Mouse (Mus musculus): Measurements from ENCODE around the gene Cpped1.

GRCm38 (mm10) chr16:11902007-11902406 is 7.2 kb downstream of the Cpped1 start:
- no peak for TF ChIP-seq CTCF (IDR thresholded peaks at IDR 0.05; ENCODE audit: low read depth, low read length)
- no peak for TF ChIP-seq TAL1 (conservative IDR thresholded peaks at IDR 0.05; ENCODE audit: low read depth, low read length)
- no peak for TF ChIP-seq POLR2AphosphoS5 (IDR thresholded peaks at IDR 0.05; ENCODE audit: insufficient replicate concordance, low read depth, low read length)
